Mouse (Mus musculus) olfactory bulb, adult 2 months (tissue): Measurements from ENCODE around the gene Ghr.

ENCODE experiments used
- CTCF ChIP-seq: fragments of 200-500 bp; IDR thresholded peaks from 2 replicates; pipeline ENCODE4 v1.5.1; 2012; ENCODE audit warnings: low read depth, mild to moderate bottlenecking, low read length, moderate library complexity; ENCODE audit not compliant: insufficient read depth
- POLR2A ChIP-seq: fragments of 200-500 bp; IDR thresholded peaks from 2 replicates; pipeline ENCODE4 v1.6.1; 2012; ENCODE audit warnings: mild to moderate bottlenecking, low read depth, low read length, moderate library complexity; ENCODE audit not compliant: insufficient read depth

DNA sequence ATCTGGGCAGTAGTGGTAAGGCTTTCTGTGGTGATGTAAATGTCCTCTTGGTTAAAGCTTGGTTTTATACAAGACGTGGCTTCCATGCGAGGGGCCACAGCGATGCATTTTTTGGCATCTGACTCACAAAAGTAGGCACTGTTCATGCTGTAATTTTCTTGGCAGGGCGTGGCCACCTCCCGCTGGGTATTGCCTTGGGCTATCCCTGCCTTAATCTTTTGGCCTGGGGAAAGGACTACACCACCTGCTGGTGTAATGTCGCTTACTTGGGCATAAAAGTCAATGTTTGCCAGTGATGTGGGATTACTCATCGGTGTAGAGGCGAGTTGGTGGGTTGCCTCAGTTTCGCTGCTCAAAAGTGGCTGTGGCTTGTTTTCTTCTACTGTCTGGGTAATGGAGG, 263.4 kb downstream of the Ghr start:
- no peak for TF ChIP-seq CTCF
- TF ChIP-seq POLR2A: no peak
